Mouse (Mus musculus): ENCODE data around the gene Myb. TPM values are rescaled to one million over a fixed set of nuclear protein-coding genes. Genes with fewer than 3 reads are reported as not detected.

Myb gene
- total and polyA plus RNA-seq, 3 experiments, result 133 to 245 (median 155) TPM

GRCm38 (mm10) chr10:21112689-21113088 is 48.1 kb downstream of the Myb start:
- H3K27me3 ChIP-seq (ENCODE audit: control insufficient read depth in 1 of 2, insufficient read depth in 2 of 2, low read length in 2 of 2), result no peaks in the 10 kb centered on the region
- no peaks in the 10 kb centered on the region for H3K79me2 ChIP-seq (ENCODE audit: control insufficient read depth, insufficient read depth, low read length, poor library complexity)
- H3K4me1 ChIP-seq (ENCODE audit: control insufficient read depth in 1 of 2, insufficient read depth in 2 of 2, low read length in 2 of 2), result peaks cover 0 to 7% of the 10 kb centered on the region in 2 experiments; a peak in 2 of 4 replicates
- H3K4me3 ChIP-seq (ENCODE audit: control insufficient read depth in 1 of 2, insufficient read depth in 1 of 2, low read depth in 2 of 2, low read length in 2 of 2), result no peak overlapping the region
- H3K36me3 ChIP-seq (ENCODE audit: control insufficient read depth in 1 of 2, insufficient read depth in 2 of 2, low read length in 2 of 2), result peaks cover 0 to 5% of the 10 kb centered on the region in 2 experiments; a peak in 2 of 4 replicates
- TF ChIP-seq MXI1 (IDR thresholded peaks at IDR 0.05; ENCODE audit: low read depth, low read length) (no peak), ZC3H11A (IDR thresholded peaks at IDR 0.05; ENCODE audit: low read depth, low read length) (no peak)
- no peak overlapping the region for H3K27ac ChIP-seq (ENCODE audit: control insufficient read depth, low read depth, low read length)
- no peak for DNase-seq (ENCODE audit: low read depth, low spot score)
- H3K9ac ChIP-seq (ENCODE audit: control insufficient read depth, low read depth, low read length, poor library complexity, severe bottlenecking), result no peak overlapping the region
- H3K9me3 ChIP-seq (replicated peaks; ENCODE audit: insufficient read depth, low read length), result no peaks in the 10 kb centered on the region

GRCm38 (mm10) chr10:21109337-21110056 is 51.3 kb downstream of the Myb start:
- Histone ChIP-seq H3K4me3 (ENCODE audit: control insufficient read depth in 1 of 2, insufficient read depth in 1 of 2, low read depth in 2 of 2, low read length in 2 of 2) (no peak overlapping the region), H3K27ac (ENCODE audit: control insufficient read depth, low read depth, low read length) (no peak overlapping the region), H3K36me3 (ENCODE audit: control insufficient read depth in 1 of 2, insufficient read depth in 2 of 2, low read length in 2 of 2) (peaks cover 0 to 5% of the 10 kb centered on the region in 2 experiments; a peak in 2 of 4 replicates), H3K4me1 (ENCODE audit: control insufficient read depth in 1 of 2, insufficient read depth in 2 of 2, low read length in 2 of 2) (peaks cover 0 to 7% of the 10 kb centered on the region in 2 experiments; a peak in 2 of 4 replicates), H3K9me3 (replicated peaks; ENCODE audit: insufficient read depth, low read length) (no peaks in the 10 kb centered on the region), H3K79me2 (ENCODE audit: control insufficient read depth, insufficient read depth, low read length, poor library complexity) (no peaks in the 10 kb centered on the region), H3K27me3 (ENCODE audit: control insufficient read depth in 1 of 2, insufficient read depth in 2 of 2, low read length in 2 of 2) (no peaks in the 10 kb centered on the region), H3K9ac (ENCODE audit: control insufficient read depth, low read depth, low read length, poor library complexity, severe bottlenecking) (no peak overlapping the region)
- TF ChIP-seq ZC3H11A (IDR thresholded peaks at IDR 0.05; ENCODE audit: low read depth, low read length), result no peak
- no peak for TF ChIP-seq NELFE (IDR thresholded peaks at IDR 0.05; ENCODE audit: low read depth, low read length)
- no peak for TF ChIP-seq TCF12 (IDR thresholded peaks at IDR 0.05; ENCODE audit: low read depth, low read length)
- no peak for TF ChIP-seq SMC3 (IDR thresholded peaks at IDR 0.05; ENCODE audit: low read depth, low read length)
- no peak for TF ChIP-seq HCFC1 (IDR thresholded peaks at IDR 0.05; ENCODE audit: low read depth, low read length)
- no peak for TF ChIP-seq E2F4 (IDR thresholded peaks at IDR 0.05; ENCODE audit: borderline replicate concordance, low read depth, low read length)
- TF ChIP-seq ELF1 (IDR thresholded peaks at IDR 0.05; ENCODE audit: low read depth, low read length), result no peak
- no peak for TF ChIP-seq MYB (IDR thresholded peaks at IDR 0.05; ENCODE audit: low read depth, low read length)
- no peak for TF ChIP-seq ETS1 (IDR thresholded peaks at IDR 0.05; ENCODE audit: low read depth, low read length)
- no peak for TF ChIP-seq GATA1 (IDR thresholded peaks at IDR 0.05; ENCODE audit: low read depth, low read length)
- TF ChIP-seq EP300 (IDR thresholded peaks at IDR 0.05; ENCODE audit: low read depth in 1 of 2, low read length in 2 of 2), result no peak
- no peak for TF ChIP-seq MAX (IDR thresholded peaks at IDR 0.05; ENCODE audit: low read length)
- no peak for TF ChIP-seq MEF2A (IDR thresholded peaks at IDR 0.05; ENCODE audit: extremely low read depth, insufficient replicate concordance, low read depth, low read length, poor library complexity, severe bottlenecking)
- no peak for TF ChIP-seq MAFK (IDR thresholded peaks at IDR 0.05; ENCODE audit: borderline replicate concordance, low read depth, low read length)
- no peak for DNase-seq (ENCODE audit: low read depth, low spot score)

Measured in MEL (cell line).